Mouse (Mus musculus) stomach, postnatal 0 days (tissue): ENCODE measurements at regions not wholly inside any gene's neighbourhood (a gene's known extent, or its start where the extent isn't known, plus 50 kb on each side); places are given as distances from the start of the nearest gene placed in this dataset.
A peak's percentile ranks its signal among the peaks of the same experiment; 100 is the strongest.

Experiments
- ATAC-seq: fragments of 200-750 bp; cut with Nextera tagmentation; 2 replicates; pipeline ENCODE4 v1.8.0; 2017; ENCODE audit not compliant: low FRiP score, low TSS enrichment
- DNase-seq: peaks from one replicate; pipeline ENCODE4 v3.0.0-alpha.2; 2016; ENCODE audit warnings: low spot score
- H3K27ac ChIP-seq: fragments of 300-500 bp; sonication (generic); replicated peaks from 2 replicates; pipeline ENCODE4 v1.5.1; 2014; ENCODE audit warnings: mild to moderate bottlenecking, control low read depth
- H3K27me3 ChIP-seq: fragments of 300-500 bp; sonication (generic); 2 replicates; pipeline ENCODE4 v1.6.1; 2014; ENCODE audit warnings: low read length; ENCODE audit not compliant: control insufficient read depth, insufficient read depth
- H3K36me3 ChIP-seq: fragments of 300-500 bp; sonication (generic); 2 replicates; pipeline ENCODE4 v1.6.1; 2014; ENCODE audit warnings: low read length, mixed read lengths; ENCODE audit not compliant: control insufficient read depth, insufficient read depth
- H3K4me1 ChIP-seq: fragments of 300-500 bp; sonication (generic); replicated peaks from 2 replicates; pipeline ENCODE4 v1.6.1; 2014; ENCODE audit warnings: antibody characterized with exemption; ENCODE audit not compliant: control insufficient read depth, insufficient read depth
- H3K4me2 ChIP-seq: fragments of 300-500 bp; sonication (generic); replicated peaks from 2 replicates; pipeline ENCODE4 v1.6.1; 2014; ENCODE audit warnings: low read depth, mild to moderate bottlenecking, control low read depth, moderate library complexity
- H3K4me3 ChIP-seq: fragments of 300-500 bp; sonication (generic); 2 replicates; pipeline ENCODE4 v1.5.1; 2014; ENCODE audit warnings: low read depth, low read length, control low read depth
- H3K9ac ChIP-seq: fragments of 300-500 bp; sonication (generic); 2 replicates; pipeline ENCODE4 v1.6.1; 2014; ENCODE audit warnings: mild to moderate bottlenecking, low read length, control low read depth, mixed read lengths
- H3K9me3 ChIP-seq: fragments of 300-500 bp; sonication (generic); 2 replicates; pipeline ENCODE4 v1.6.1; 2016; ENCODE audit warnings: low read length; ENCODE audit not compliant: control insufficient read depth
- CTCF ChIP-seq: IDR thresholded peaks from 2 replicates; pipeline ENCODE4 v1.5.1; 2016; ENCODE audit warnings: antibody characterized with exemption, low read depth, mild to moderate bottlenecking, moderate library complexity
- EP300 ChIP-seq: optimal IDR thresholded peaks from 2 replicates; pipeline ENCODE3; 2016; ENCODE audit warnings: antibody characterized with exemption
- WGBS: fragments of 180-500 bp; shearing (Covaris S2); extraction: QIAGEN DNeasy Blood & Tissue Kit; methylation state at CpG from one replicate; pipeline ENCODE4 v1.1.7; 2014; 5-methylcytosine and 5-hydroxymethylcytosine counted together

DNA sequence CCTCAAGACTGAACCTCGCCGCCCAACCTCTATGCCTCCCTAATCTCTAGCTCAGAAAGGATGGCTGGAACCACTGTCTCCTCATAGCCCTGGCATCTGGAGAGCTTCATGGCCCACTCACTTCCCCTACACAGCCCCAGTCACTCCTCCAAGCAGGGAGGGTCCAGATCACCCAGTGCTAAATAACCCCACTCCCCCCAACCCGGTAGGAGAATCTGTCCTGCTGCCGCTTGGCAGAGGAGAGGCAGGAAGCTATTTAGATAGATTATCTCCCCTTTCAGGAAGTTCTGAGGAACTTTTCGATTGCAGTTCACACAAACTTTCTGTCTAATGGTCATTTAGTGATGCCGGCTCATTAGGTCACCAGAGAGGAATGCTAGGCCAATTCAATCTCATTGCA, 196.9 kb downstream of the Sox9 start:
- Histone ChIP-seq H3K4me3 (no peak overlapping the region), H3K9me3 (no peaks in the 10 kb centered on the region), H3K4me1 (no peaks in the 10 kb centered on the region), H3K36me3 (no peaks in the 10 kb centered on the region), H3K9ac (no peak overlapping the region), H3K27me3 (no peaks in the 10 kb centered on the region), H3K27ac (no peak overlapping the region), H3K4me2 (no peak overlapping the region)
- no peak for ATAC-seq
- 40% methylated on average over 6 of the region's 6 CpGs for WGBS
- no peak for TF ChIP-seq EP300
- no peak for TF ChIP-seq CTCF
- DNase-seq, result no peak

DNA sequence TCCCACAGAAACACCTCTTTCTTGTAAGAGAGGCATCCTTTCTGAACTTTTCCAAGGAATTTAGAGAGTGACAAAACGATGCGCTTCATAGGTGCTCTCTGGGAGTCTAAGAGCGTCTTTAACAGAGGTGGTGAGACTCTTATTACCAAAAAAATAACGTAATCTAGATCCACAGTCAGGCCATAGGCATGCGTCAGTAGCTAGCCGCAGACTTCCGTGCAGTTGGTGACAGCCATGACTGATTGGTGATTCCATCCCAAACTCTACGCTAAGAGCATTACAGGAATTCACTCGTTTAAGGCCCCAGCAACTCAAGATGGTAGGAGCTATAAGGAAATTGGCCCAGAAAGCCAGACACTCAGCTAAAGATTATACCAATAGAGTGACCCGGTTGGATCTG, 197.4 kb downstream of the Sox9 start:
- Histone ChIP-seq H3K9ac (no peak overlapping the region), H3K4me3 (no peak overlapping the region), H3K4me1 (no peaks in the 10 kb centered on the region), H3K4me2 (no peak overlapping the region), H3K27me3 (no peaks in the 10 kb centered on the region), H3K27ac (no peak overlapping the region), H3K36me3 (no peaks in the 10 kb centered on the region), H3K9me3 (no peaks in the 10 kb centered on the region)
- TF ChIP-seq CTCF (no peak), EP300 (no peak)
- DNase-seq, result no peak
- ATAC-seq, result no peak
- 71% methylated on average over 10 of the region's 10 CpGs for WGBS

GRCm38 (mm10) chr11:112982165-112982801, 200.3 kb downstream of the Sox9 start:
- no peak overlapping the region for H3K27ac ChIP-seq
- no peak overlapping the region for H3K4me2 ChIP-seq
- no peaks in the 10 kb centered on the region for H3K27me3 ChIP-seq
- DNase-seq (no peak), ATAC-seq (no peak)
- H3K4me1 ChIP-seq, result no peaks in the 10 kb centered on the region
- H3K9ac ChIP-seq, result no peak overlapping the region
- H3K4me3 ChIP-seq, result no peak overlapping the region
- H3K9me3 ChIP-seq, result no peaks in the 10 kb centered on the region
- no peak for TF ChIP-seq EP300
- no peak for TF ChIP-seq CTCF
- H3K36me3 ChIP-seq, result no peaks in the 10 kb centered on the region
- WGBS, result 63% methylated on average over 11 of the region's 11 CpGs

- Histone ChIP-seq H3K4me2 (no peak overlapping the region), H3K9me3 (no peaks in the 10 kb centered on the region), H3K27ac (no peak overlapping the region), H3K4me1 (no peaks in the 10 kb centered on the region), H3K9ac (no peak overlapping the region), H3K4me3 (no peak overlapping the region), H3K27me3 (no peaks in the 10 kb centered on the region), H3K36me3 (no peaks in the 10 kb centered on the region)
- WGBS, result 69% methylated on average over 9 of the region's 9 CpGs
- TF ChIP-seq CTCF, result no peak
- TF ChIP-seq EP300, result no peak
- ATAC-seq (no peak), DNase-seq (no peak)
Observed at GRCm38 (mm10) chr11:112982802-112983591, 201.0 kb downstream of the Sox9 start.

- Histone ChIP-seq H3K9ac (no peak overlapping the region), H3K36me3 (no peaks in the 10 kb centered on the region), H3K27ac (no peak overlapping the region), H3K4me2 (no peak overlapping the region), H3K4me1 (peaks cover 6% of the 10 kb centered on the region), H3K9me3 (no peaks in the 10 kb centered on the region), H3K4me3 (no peak overlapping the region), H3K27me3 (no peaks in the 10 kb centered on the region)
- TF ChIP-seq EP300 (no peak), CTCF (no peak)
- 76% methylated on average over 9 of the region's 9 CpGs for WGBS
- no peak for ATAC-seq
- no peak for DNase-seq
Observed at GRCm38 (mm10) chr11:112986029-112986573, 204.1 kb downstream of the Sox9 start.

- DNase-seq (no peak), ATAC-seq (peak; percentile 38; the same call in 1 of the 2 replicates)
- H3K27me3 ChIP-seq, result no peaks in the 10 kb centered on the region
- H3K4me1 ChIP-seq, result peaks cover 9% of the 10 kb centered on the region
- H3K9me3 ChIP-seq, result no peaks in the 10 kb centered on the region
- TF ChIP-seq CTCF, result no peak
- no peak for TF ChIP-seq EP300
- H3K36me3 ChIP-seq, result no peaks in the 10 kb centered on the region
- H3K4me3 ChIP-seq, result no peak overlapping the region
- no peak overlapping the region for H3K4me2 ChIP-seq
- no peak overlapping the region for H3K9ac ChIP-seq
- 64% methylated on average over 7 of the region's 7 CpGs for WGBS
- no peak overlapping the region; the same call in 1 of the 2 replicates for H3K27ac ChIP-seq
Observed at GRCm38 (mm10) chr11:112987782-112988181, 205.8 kb downstream of the Sox9 start.
